Mouse (Mus musculus): ENCODE results near the gene Cttnbp2nl. TPM values are rescaled to one million over a fixed set of nuclear protein-coding genes. Genes with fewer than 3 reads are reported as not detected.

Gene Cttnbp2nl
- total RNA-seq (2017) = under 0.01 and 0.10 TPM in 2 replicates

DNA sequence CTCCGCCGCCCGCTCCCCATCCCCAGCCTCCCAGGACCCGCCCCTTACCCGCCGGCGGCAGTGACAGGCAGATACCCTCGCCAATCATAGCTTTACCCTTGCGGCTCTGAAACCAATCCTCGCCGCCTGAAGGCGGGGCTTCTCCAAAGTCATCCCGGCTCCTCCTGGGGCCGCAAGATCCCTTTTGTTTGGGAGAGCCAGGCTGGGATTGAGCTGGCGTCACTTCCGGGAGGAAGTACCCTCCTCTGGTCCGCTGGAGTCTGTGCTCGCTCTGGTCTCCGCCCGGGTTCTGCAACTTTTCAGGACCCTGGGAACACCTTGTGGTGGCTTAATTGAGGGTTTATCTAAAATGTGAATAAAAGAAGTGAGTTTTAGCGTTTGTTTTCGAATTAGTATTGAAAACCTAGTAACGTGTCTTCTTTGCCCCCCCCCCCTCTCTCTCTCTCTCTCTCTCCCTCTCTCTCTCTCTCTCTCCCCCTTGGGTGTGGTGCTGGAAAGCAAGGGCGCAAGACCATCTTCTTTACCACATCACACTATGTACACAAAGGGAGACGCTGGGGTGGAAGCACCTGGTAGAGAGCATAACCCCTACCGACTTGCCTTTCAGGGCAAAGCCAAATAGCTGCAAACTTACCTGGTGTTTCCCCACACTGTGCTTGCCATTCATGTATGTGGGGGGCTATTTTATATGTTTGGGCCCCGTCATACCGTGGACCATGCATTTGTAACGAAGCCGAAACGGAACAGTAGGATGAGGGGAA is at the start of gene Cttnbp2nl:
Cttnbp2nl (minus strand) TSS at position 210 of the 761 bp plus-strand sequence.
- ATAC-seq (replicated peaks; ENCODE audit: low read depth, poor library complexity, severe bottlenecking) = peak; percentile 95

DNA sequence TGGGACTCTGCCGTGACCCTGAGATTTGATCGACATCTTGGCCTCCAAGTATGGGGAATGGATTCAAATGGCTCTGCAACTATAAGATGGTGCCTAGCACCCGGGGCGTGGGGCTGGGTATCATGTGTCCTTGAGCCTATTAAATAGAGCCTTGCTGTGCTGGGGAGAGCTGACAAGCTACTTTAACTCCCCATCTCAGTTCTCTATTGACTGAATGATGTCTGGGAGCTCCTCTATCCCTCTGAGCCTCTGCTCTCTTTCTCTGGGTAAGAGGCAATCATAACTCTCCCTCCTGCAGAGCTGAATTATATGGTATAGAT is 47.3 kb upstream of the Cttnbp2nl start:
- ATAC-seq (replicated peaks; ENCODE audit: low read depth, poor library complexity, severe bottlenecking) = no peak

DNA sequence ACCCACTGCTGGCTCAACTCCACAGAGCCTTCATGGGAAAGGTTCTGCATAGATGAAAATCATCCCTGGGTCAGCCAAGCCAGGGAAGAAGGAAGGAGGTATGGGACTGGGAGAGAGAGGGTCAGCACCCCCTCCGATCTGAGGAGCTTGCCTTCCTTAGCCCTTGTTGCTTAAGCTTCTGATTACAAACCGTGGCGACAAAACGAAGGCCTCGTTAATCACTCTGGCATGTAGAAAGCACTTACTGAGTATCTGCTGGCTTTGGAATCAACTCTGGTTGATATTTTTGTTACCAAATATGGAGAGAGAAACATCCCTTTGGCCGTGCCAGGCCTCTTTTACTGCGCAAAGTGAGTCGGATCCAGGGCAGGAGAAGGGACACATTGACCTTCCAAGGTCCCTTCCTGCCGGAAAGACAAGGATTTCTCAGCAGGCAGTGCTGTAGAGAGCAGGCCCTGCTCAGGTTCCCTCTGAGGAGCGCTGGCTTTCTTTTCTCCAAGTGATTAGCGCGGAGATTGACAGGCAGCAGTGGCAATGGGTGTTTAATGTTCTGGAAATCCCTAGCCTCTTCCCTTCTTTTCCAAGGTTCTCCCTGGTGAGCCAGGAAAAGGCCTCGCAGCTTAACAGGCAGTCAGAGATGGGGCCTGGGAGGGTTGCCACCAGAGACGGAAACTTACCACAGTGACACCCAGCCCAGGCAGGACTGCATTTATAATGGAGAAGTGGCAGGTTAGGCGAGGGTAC is 46.8 kb upstream of the Cttnbp2nl start:
- ATAC-seq (replicated peaks; ENCODE audit: low read depth, poor library complexity, severe bottlenecking) = no peak

DNA sequence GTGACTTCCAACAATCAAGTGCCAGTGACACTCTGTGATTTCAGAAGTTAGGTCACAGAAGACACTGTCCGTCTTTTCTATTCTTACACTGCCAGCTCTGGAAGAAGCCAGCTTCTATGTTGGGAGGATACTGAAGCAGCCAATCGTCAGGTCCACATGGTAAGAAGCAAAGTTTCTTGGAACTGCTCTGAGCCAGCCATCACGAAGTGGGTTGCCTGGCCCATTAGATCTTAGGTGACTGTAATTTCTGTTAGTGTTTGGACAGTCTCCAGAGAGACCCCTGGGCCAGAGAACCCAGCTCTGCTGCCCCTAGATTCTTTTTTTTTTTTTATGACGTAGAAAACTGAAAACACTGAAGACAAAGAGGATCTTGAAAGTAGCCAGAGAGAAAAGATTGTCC is 44.6 kb upstream of the Cttnbp2nl start:
- ATAC-seq (replicated peaks; ENCODE audit: low read depth, poor library complexity, severe bottlenecking) = no peak

DNA sequence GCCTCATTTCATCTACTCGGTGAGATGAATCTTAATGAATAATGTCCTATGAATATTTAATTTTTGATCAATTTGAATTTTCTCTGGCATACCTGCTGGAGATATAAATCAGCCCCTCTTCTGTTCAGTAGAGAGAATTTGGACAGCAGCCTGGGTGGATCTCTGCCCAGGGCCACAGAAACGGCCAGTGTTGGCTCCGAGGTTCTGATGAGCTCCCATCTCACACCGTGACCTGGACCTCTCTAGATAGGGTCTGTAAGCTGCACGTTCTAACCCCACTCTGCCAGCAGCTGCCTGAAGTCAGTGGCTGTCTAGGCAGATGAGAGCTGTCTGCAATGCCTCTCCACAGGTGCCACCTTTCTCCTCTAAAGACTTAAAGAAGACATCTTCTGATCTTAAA is 42.1 kb upstream of the Cttnbp2nl start:
- no peak for ATAC-seq (replicated peaks; ENCODE audit: low read depth, poor library complexity, severe bottlenecking)

DNA sequence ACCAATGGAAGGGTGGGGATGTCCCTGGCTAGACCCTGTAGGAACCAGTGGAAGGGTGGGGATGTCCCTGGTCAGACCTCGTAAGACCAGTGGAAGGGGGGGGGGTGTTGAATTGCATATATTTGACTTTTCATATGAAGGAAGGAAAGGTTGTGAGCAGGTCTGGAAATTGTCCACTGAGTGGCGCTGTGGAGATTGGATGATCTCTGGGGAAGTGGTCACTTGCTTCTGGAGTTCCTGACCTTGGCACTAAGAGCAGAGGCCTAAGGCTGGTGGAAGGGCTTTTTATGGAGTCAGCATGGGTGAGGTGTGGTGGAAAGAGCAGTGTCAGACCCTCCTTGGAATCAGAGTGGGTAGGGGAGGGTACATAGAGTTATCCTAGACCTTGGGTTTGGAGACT is 41.5 kb upstream of the Cttnbp2nl start:
- ATAC-seq (replicated peaks; ENCODE audit: low read depth, poor library complexity, severe bottlenecking) = no peak; the same call in 1 of the 2 replicates

DNA sequence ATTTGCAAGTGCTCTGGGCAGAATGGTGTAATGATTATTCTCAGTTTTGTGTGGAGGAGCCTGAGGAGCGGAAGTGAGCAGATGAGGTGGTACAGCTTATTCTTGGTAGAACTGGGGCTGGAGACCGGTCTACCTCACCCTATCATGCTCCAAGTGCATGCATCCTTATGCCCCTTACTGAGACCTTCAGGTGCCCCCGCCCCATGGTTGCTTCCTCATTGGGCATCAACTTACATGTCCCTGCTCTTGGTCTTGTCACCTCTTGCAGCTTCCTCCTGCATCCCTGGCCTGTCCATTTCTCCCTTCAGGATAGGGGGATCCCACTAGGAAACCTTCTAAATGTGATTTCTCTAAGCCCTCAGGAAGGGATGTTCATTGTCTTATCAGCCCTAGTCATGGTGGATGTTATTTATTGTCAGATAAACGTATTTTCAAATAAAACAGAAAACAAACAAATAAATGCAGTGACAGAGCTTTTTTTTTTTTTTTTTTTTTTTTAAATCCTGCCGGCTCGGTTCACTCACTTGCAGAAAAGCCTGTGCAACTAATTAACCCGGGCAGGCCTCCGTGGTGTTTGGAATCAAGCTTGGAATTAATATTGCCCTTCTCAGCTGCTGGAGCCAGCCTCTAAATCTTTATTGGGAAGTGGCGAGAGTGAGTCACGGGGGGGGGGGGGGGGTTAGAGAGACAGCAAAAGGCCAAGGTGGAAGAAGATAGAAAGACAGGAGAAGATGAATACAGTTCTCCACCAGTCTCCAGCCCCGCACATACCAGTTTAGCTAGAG is 40.0 kb upstream of the Cttnbp2nl start:
- no peak for ATAC-seq (replicated peaks; ENCODE audit: low read depth, poor library complexity, severe bottlenecking)

DNA sequence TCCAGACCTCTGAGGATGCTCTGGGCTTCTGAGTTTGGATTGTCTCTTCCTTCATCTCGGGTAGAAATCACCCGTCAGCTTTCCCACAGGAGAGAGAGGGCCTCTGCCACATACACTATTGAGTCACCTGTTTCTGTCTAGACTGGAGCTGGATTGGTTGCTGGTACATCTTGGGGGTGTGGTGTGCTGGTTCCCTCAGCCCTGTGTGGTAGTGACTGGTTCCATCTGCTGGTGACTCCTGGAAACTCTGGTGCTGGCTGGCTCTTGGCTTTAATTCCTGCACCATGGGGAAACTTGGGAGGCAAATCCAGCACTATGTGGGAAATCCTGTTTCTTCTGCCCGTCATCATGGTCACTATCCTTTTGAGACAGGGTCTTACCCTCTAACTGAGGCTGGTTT is 38.0 kb upstream of the Cttnbp2nl start:
- peak; percentile 75 for ATAC-seq (replicated peaks; ENCODE audit: low read depth, poor library complexity, severe bottlenecking)

DNA sequence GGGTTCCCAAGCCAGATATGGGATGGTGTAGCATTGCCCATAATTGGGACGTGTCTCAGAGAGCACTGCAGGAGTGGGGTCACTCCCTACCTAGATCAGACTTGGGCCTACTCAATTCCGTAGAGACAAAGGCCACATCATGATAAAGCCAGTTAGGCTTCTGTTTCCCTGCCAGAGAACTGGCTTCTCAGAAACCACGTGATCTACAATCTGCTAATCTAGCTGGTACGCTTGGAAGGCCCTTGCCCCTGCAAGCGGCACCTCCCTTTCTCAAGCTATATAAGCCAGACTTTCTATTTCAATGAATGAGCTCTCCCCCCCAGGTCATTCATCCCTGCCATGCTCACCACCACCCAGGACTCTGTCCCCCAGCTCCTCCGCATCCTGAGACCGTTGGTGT is 37.2 kb upstream of the Cttnbp2nl start:
- ATAC-seq (replicated peaks; ENCODE audit: low read depth, poor library complexity, severe bottlenecking) = no peak

DNA sequence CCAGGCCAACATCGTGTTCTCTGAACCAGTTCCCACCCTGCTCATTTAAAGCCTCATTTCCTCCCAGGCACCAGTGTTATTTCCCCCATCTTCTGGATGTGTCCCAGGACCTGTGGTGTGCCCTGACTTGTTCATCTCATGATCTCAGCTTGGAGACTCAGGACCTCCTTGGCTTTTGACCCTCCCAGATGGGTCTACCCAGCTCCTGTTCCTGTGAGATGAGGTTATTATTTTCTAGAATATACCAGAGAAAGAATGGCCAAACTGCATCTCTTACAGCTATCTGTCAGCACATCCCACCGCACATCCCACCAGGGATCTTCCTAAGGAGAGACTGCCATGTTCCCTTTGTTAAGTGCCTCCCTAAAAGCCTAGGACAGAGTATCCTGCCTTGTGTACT is 35.7 kb upstream of the Cttnbp2nl start:
- ATAC-seq (replicated peaks; ENCODE audit: low read depth, poor library complexity, severe bottlenecking) = no peak

DNA sequence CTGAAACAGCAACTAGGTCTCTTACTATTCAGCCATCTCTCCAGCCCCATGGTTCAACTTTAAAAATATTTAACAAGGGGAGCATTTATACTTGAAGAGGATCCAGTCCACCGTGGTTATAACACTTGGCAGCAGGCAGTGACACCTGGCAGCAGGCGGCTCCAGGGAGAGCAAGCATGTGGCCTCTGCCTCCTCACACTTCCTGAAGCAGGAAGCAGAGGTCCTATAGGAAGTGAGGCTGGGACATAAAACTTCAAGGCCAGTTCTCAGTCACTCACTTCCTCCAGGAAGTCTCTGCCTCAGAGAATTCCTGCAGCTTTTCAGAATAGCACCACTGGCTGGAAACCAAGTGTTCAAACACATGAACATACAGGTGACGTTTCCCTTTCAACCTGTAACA is 34.4 kb upstream of the Cttnbp2nl start:
- no peak for ATAC-seq (replicated peaks; ENCODE audit: low read depth, poor library complexity, severe bottlenecking)

DNA sequence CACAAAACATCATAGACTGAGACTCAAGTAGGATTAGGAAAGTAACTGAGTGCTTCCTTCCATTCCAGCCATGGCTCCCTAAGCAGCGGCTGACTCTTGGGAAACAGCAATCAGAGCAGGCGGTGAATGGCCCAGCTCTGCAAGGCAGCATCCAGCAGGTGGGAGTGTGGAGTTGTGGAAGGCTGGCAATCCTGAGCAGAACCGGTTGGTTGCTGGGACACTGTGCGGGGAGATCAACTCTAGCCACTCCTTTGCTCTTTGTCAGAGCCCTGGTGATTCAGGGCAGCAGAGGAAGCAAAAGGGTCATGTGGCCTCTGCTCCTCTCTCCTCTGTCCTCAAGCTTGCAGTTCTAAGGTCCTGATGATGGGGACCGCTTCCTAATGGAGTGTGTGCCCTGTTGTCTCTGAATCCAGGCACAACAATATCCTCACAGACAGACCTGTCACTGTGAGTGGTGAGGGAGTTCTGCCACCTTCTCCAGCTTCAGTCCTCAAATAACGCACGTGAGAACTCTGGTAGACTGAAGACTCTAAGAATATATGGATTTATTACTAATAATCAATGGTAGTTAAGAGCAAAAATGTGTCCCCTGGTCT is 25.4 kb upstream of the Cttnbp2nl start:
- peak; percentile 65; the same call in 1 of the 2 replicates for ATAC-seq (replicated peaks; ENCODE audit: low read depth, poor library complexity, severe bottlenecking)

DNA sequence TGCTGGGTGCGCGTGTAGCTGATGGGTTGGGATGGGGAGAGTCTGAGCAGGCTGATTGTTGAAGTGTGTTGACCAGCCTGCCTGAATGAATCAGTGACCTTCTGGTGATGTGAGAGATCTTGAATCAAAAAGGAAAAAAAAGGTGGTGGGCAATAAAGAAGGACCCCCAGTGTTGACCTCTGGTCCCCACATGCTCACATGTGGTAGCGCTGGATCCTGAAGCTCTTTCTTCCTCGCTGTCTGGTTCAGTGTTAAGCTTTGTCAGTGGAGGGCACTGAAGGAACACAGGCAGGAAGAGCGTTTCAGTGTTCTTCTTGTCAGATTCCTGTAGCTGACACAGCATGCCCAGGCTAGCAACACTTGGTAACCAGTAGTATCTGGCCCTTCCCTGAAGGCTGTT is 22.9 kb upstream of the Cttnbp2nl start:
- ATAC-seq (replicated peaks; ENCODE audit: low read depth, poor library complexity, severe bottlenecking) = no peak

DNA sequence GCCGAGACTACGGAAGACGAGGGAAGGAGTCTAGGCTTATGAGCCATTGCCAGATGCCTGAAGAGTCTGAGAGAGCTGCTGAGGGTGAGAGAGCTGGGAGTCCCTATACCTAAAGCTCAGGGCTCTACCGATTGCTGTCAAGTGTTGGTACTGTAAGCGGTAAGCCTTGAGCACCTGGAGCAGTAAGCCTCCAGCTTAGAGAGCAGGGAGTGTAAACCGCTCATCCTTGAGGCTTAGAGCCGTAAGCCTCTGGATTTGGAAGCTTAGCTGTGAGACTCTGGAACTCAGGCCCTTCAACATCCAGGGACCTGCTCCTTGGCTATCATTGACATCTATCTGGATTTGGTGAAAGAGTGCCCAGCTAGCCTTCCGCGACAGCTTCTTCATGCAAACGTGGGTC is 19.6 kb upstream of the Cttnbp2nl start:
- ATAC-seq (replicated peaks; ENCODE audit: low read depth, poor library complexity, severe bottlenecking) = no peak

DNA sequence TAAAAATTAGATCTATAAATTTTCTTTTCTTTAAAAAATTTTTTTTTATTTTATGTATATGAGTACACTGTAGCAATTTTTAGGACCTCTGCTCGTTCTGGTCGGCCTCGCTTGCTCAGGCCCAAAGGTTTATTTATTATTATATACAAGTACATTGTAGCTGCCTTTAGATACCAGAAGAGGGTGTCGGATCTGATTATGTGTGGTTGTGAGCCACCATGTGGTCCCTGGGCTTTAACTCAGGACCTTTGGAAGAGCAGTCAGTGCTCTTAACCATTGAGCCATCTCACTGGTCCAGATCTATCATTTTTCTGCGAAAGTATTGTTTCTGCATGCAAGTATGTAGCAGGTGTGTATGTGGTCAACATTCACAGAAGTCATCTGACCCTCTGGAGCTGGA is 18.3 kb upstream of the Cttnbp2nl start:
- ATAC-seq (replicated peaks; ENCODE audit: low read depth, poor library complexity, severe bottlenecking) = no peak

DNA sequence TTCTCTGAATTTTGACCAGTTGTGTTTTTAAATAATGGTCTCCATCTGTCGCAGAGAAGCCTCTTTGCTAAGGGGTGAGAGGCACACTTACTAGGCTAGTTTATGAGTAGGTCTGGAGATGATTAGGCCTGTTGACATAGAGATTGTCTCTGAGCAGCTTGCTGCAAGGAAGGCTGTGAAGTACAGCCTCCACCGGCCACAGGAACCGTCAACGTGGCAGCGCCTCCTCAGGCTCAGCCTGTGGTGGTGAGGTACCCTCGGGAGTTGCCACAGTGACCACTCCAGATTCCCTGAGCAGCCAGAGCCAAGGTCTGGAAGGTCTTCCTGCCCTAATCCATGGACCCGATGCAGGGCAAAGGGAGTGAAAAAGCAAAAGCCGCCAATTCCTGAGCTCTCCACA is 17.6 kb upstream of the Cttnbp2nl start:
- ATAC-seq (replicated peaks; ENCODE audit: low read depth, poor library complexity, severe bottlenecking) = no peak

DNA sequence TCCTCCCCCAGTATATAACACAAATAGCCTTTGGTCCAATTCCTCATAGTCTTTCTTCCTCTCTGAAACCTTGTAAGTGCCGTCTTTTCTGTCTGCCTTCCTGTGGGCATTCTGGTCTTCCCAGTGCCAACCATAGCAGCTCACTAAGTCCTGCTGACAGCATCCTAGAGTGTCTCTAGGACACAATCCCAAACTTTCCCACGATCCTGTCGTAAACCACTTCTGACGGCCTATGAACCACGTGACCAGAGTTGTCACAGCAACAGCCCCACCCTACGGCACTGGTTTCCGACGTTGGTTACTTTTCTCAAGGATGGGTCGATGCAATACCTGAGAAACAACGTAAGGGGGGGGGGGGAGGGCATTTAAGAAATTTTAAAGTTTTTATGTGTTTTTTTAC is 13.6 kb upstream of the Cttnbp2nl start, which contains the start of gene 4930564D02Rik:
4930564D02Rik (plus strand) TSS at position 301 of the 400 bp plus-strand sequence.
- ATAC-seq (replicated peaks; ENCODE audit: low read depth, poor library complexity, severe bottlenecking) = peak; percentile 45; the same call in 1 of the 2 replicates

DNA sequence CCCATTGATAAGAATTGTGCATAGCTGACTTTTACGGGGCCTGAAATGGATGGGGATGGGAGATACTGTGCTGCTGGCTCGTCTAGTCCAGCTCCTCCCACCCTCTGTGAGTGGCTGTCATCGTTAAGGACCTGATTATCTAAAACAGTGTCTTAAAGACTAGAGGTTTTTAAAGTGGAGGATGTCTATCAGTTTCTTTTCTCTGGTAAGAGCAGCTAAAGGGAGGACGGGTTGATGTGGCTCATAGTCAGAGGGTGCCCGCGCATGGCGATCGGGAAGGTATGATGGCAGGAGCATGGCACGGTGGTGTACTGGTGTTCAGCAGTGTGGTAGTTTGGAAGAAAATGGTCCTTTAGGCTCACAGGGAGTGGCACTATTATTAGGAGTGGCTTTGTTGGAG is 9.7 kb upstream of the Cttnbp2nl start:
- no peak for ATAC-seq (replicated peaks; ENCODE audit: low read depth, poor library complexity, severe bottlenecking)

DNA sequence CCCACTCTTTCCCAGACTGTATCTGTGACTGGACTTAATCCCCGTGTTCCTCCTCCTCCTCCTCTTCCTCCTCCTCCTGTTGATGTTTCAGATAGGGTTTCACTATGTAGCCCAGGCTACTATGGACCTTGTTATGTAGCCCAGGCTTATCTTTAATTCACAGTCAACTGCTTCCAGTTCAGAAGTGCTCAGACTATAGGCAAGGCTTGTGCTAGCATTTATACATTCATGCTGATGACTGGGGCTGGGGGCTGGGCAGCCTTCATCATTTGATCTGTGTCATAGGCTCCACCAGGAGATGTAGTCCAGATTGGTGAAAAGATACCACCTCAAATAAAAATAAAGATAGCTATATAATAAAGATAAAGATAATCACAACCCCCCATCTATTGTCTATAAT is 9.0 kb upstream of the Cttnbp2nl start:
- no peak for ATAC-seq (replicated peaks; ENCODE audit: low read depth, poor library complexity, severe bottlenecking)

DNA sequence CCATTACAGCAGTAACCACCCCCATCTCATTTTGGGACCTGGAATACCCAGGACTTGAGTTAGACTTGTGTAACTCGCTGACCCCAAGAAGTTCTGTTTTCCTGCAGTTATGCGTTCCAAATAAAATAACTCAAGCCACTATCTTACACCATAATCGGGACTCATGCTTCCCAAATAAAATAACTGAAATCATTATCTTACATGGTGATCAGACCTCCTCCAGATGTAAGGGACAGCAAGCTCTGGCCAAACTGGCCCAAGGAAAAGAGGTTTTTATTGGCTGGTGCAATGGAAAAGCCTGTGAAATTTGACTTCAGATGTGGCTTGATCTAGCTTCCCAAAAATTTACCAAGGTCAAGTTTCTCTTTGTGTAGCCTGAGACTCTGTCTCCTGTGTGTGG is 8.6 kb upstream of the Cttnbp2nl start:
- no peak for ATAC-seq (replicated peaks; ENCODE audit: low read depth, poor library complexity, severe bottlenecking)
